Mouse (Mus musculus): ENCODE results near the gene Rnase4. TPM values are rescaled to one million over a fixed set of nuclear protein-coding genes. Genes with fewer than 3 reads are reported as not detected.

Rnase4 gene
- total RNA-seq, 2 experiments from 2014 or later = 44.8 to 61.9 TPM

DNA sequence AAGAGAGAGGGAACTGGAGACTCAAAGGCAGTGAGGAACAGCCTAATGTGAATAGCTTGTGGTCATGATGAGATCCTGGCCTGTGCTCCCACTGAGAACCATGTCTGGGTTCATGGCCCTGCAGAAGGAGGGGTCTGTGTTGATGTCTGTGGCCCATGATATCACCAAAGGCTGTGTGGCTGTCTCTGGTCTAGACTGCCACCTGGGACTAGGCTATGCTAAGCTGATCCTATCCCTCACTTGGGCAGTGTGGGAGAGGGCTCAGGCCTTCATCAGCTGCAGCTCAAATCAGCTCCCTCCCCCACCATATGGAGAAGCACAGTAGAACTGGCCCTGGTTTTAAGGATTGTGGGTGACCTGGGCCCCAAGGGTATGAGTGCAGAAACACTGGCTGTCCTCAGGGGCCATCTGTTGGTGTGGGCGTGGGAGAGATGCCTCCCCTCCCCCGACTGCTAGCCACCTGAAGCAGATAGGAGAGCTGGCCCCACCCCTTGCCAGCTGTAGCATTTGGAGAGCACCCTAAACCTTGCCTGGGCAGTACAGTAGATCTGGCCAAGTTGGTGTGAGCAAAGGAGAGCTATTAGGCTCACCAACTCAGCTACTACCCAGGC lies 36.9 kb downstream of the Rnase4 start:
- no peak for DNase-seq (ENCODE audit: low spot score in 2 of 2)

GRCm38 (mm10) chr14:51128775-51129623 lies 38.1 kb downstream of the Rnase4 start:
- DNase-seq (ENCODE audit: low spot score in 2 of 2) = no peak

- DNase-seq (ENCODE audit: low spot score in 2 of 2) = no peak
Measured at GRCm38 (mm10) chr14:51129624-51129975, 38.7 kb downstream of the Rnase4 start.

DNA sequence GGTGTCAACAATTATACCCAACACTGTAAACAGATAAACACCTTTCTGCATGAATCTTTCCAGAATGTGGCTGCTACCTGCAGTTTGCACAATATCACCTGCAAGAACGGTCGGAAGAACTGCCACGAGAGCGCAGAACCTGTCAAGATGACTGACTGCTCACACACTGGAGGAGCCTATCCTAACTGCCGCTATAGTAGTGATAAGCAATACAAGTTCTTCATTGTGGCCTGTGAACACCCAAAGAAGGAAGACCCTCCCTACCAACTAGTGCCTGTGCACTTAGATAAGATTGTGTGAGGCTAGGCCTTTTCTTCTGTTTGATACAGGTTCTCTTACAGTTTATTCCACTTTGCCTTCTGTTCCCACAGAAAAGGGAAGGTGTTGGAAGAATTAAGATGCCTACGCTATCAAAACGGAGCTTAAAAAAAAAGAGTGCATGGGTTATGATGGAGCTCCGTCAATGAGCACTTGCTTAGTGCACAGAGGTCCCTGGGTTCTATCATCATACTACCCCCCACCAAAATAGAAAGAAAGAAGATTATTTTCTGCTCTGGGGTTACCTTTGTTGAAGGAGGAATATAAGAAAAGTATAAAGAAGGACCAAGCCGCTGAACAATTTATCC lies 39.6 kb downstream of the Rnase4 start:
- DNase-seq (ENCODE audit: low spot score in 2 of 2) = no peak

DNA sequence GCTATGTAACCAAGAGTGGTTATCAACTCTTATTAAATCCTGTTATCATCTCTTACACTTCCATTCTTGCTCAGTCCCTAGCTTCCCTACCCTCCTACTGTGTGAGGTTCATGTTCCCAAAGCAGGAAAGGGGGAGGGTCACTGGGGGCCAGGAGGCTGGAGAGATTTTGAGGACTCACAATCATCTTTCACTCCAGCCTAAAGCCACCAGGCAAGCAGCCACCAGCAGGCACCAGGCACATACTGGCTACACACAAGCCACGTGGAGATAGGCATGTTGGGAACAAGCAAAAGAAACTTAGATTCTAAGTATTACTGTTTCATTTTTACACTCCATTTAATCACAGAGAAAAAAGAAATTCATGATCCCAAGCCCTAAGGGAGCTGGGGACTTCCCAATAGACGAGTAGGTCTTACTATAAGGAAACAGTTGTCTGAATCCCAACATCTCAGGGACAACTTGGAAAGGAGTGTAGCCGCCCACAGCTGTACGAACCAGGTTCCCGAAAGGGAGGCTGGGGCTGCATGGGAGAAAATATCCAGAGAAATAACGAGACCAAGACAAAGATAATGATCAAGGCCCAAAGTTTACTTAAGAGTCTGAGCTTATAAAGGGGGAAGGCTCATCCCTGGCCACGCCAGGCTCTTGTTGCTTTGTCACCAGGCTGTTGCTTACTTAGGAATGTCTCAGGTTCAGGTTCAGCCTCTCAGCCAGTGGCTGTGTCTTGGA lies 40.4 kb downstream of the Rnase4 start:
- no peak for DNase-seq (ENCODE audit: low spot score in 2 of 2)

DNA sequence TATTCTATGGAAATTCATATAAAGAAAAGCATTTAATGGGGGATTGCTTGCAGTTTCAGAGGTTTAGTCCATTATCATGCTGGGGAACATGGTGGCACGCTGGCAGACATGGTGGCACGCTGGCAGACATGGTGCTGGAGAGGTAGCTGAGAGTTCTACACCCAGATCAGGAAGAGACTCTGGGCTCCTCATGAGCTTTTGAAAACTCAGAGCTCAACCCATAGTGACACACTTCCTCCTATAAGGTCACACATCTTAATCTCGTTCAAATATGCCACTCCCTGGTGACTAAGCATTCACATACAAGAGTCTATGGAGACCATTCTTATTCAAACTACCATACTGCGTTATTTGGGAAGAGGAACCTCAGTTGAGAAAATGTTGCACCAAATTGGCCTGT lies 41.5 kb downstream of the Rnase4 start:
- no peak for DNase-seq (ENCODE audit: low spot score in 2 of 2)

GRCm38 (mm10) chr14:51140342-51140741 lies 49.5 kb downstream of the Rnase4 start:
- no peak for DNase-seq (ENCODE audit: low spot score in 2 of 2)

DNA sequence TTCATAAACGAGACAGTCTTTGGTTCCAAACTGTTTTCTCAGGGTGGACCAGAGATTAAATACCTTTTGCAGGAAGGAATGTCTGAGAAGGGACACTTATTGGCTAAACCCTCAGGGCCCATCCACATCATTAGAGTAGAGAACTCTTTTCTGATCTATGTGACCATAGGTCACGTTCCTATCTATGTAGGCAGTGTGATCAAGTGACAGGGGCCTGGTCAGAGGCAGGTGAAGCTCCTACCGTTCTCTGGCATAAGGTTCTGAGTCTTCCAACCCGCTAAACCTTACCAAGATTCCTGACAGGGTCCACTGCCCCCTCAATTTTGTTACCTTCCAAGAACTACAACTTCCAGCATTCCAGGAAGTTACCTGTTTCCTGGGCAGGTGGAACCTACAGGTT lies 51.2 kb downstream of the Rnase4 start:
- no peak for DNase-seq (ENCODE audit: low spot score in 2 of 2)

GRCm38 (mm10) chr14:51142568-51142967 lies 51.7 kb downstream of the Rnase4 start:
- DNase-seq (ENCODE audit: low spot score in 2 of 2) = no peak

DNA sequence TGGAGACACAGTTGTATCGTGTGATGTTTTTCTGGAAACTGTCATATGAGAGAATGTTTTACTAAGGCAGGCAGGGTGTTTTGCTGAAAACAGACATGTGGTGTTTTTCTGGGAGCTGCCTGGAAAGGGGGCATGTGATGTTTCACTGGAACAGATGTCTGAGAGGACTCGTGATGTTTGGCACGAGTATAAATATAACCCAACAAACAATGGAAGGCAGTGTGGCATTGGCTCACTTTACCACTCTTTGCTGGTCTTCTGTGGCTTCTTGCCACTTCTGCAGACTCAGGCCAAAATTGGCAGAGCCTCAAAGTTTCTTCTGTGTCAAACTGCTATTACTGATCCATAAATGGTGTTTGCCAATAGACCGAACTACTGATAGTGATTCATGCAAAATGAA lies 52.4 kb downstream of the Rnase4 start:
- DNase-seq (ENCODE audit: low spot score in 2 of 2) = no peak

DNA sequence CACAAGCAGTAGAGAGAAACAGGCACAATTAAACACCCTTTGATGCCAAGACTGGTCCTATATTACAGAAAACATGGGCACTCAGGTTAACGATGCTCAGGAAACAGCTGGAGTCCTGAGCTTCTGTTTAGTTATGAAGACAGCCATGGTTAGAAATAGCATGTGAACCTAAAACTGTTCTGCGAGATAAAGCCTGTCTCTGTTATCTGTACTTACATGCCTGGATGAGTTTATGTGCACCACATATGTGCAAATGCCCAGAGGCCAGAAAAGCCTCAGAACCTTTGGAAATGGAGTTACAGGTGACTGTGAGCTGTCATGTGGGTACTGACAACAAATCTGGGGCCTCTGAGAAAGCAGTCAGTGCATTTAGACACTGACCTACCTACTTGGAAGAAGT lies 53.1 kb downstream of the Rnase4 start:
- no peak for DNase-seq (ENCODE audit: low spot score in 2 of 2)

- DNase-seq (ENCODE audit: low spot score in 2 of 2) = no peak
Measured at GRCm38 (mm10) chr14:51144451-51144850, 53.6 kb downstream of the Rnase4 start.

DNA sequence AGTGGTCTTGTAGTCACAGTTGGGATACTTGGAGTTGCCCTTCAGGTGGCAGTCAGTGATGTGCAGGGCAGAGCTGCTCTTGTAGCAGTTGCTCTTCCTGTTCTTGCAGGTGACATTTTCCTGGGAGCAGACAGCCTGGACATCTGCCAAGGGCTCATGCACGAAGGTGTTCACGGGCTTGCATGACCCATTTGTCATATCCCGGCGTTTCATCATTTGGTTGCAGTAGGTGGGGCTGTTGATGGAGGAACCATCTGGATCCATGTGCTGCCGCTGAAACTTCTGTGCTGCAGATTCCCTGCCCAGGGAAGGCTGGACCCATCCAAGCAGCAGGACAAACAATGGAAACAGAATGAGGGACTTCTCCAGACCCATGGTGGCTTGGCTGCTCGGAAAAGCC lies 54.6 kb downstream of the Rnase4 start:
- no peak for DNase-seq (ENCODE audit: low spot score in 2 of 2)

GRCm38 (mm10) chr14:51146685-51147084 lies 55.8 kb downstream of the Rnase4 start, which contains the start of gene Rnase1:
Gene Rnase1 (minus strand): TSS chr14:51146785.
- DNase-seq (ENCODE audit: low spot score in 2 of 2) = no peak

DNA sequence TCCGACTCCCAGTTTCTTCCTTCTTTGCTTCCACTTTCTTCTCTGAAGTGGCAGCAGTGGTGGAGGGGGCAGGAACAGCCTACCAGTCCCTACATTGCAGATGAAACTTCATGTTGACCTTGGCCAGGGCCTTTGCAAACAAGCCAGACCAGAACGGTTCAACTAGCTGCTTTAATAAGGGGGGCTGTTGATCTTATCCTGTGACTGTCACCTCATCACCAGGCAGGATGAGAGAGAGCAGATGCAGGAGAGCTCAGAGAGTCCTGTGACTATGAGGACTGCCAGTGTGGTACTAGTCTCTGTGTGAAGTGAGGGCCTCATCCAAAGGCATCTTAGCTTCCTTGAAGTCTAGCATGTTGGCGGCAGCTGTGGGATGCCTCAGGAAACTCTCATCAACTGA lies 57.1 kb downstream of the Rnase4 start:
- DNase-seq (ENCODE audit: low spot score in 2 of 2) = no peak

GRCm38 (mm10) chr14:51149164-51149563 lies 58.3 kb downstream of the Rnase4 start:
- DNase-seq (ENCODE audit: low spot score in 2 of 2) = no peak

- DNase-seq (ENCODE audit: low spot score in 2 of 2) = no peak
Measured at GRCm38 (mm10) chr14:51150206-51150831, 59.4 kb downstream of the Rnase4 start.

GRCm38 (mm10) chr14:51152249-51152870 lies 61.5 kb downstream of the Rnase4 start:
- DNase-seq (ENCODE audit: low spot score in 2 of 2) = no peak
